Mouse (Mus musculus) bone marrow, adult 2 months (tissue): ENCODE measurements around the gene Fyb2. TPM values are rescaled to one million over a fixed set of nuclear protein-coding genes. Genes with fewer than 3 reads are reported as not detected.
A peak's percentile ranks its signal among the peaks of the same experiment; 100 is the strongest.

ENCODE experiments used
- H3K27ac ChIP-seq: fragments of 200-500 bp; 2 replicates; pipeline ENCODE4 v1.5.1; 2012; ENCODE audit warnings: low read depth, mild to moderate bottlenecking, control low read depth, inconsistent platforms, low read length; ENCODE audit not compliant: control insufficient read depth, poor library complexity, insufficient read depth
- H3K4me1 ChIP-seq: fragments of 200-500 bp; 2 replicates; pipeline ENCODE4 v1.6.1; 2011; ENCODE audit warnings: low read length; ENCODE audit not compliant: control insufficient read depth, insufficient read depth
- H3K4me3 ChIP-seq: fragments of 200-500 bp; replicated peaks from 2 replicates; pipeline ENCODE3; 2011; ENCODE audit warnings: mild to moderate bottlenecking, low read depth, low read length, control low read depth; ENCODE audit not compliant: control insufficient read depth
- CTCF ChIP-seq: fragments of 200-500 bp; IDR thresholded peaks from 2 replicates; pipeline ENCODE4 v1.5.1; 2011; ENCODE audit warnings: low read length, control low read depth; ENCODE audit not compliant: control insufficient read depth, insufficient read depth
- POLR2A ChIP-seq: fragments of 200-500 bp; IDR thresholded peaks from 2 replicates; pipeline ENCODE4 v1.6.1; 2011; ENCODE audit warnings: low read depth, mild to moderate bottlenecking, control low read depth, low read length, borderline replicate concordance; ENCODE audit not compliant: control insufficient read depth
- WGBS: fragments of 180-500 bp; shearing (Covaris S2); methylation state at CpG from one replicate; pipeline ENCODE4 v1.1.7; 2018; 5-methylcytosine and 5-hydroxymethylcytosine counted together
- polyA plus RNA-seq: library from polyadenylated mRNA; stranded (reverse); fragments of >200 nt; gene quantifications from 2 replicates; pipeline ENCODE4 v1.2.4, GENCODE M21; 2011; ENCODE audit warnings: low replicate concordance; ENCODE audit not compliant: missing spikeins, insufficient read depth, insufficient read length

Fyb2 gene
- polyA plus RNA-seq, 1 experiment = not detected

DNA sequence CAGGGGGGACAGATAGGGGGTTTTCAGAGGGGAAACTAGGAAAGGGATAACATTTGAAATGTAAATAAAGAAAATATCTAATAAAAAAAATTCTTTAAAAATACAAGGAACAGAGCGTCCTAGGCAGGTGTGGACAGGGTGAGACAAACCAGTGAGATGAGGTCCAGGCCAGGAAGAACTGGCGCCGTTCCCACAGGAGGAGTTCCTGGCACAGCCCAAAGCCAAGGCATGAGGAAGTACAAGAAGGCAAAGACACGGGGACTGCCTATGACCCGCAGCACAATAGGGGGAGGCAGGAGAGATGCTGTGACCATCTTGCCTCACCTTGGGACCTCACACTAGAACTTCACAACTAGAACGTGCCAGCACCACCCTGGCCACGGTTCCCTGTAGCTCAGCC lies 21.5 kb upstream of the Fyb2 start:
- TF ChIP-seq POLR2A (no peak), CTCF (no peak)
- WGBS = 55% methylated on average over 7 of the region's 7 CpGs
- H3K27ac ChIP-seq = no peak overlapping the region
- no peak overlapping the region for H3K4me3 ChIP-seq
- no peaks in the 10 kb centered on the region for H3K4me1 ChIP-seq

DNA sequence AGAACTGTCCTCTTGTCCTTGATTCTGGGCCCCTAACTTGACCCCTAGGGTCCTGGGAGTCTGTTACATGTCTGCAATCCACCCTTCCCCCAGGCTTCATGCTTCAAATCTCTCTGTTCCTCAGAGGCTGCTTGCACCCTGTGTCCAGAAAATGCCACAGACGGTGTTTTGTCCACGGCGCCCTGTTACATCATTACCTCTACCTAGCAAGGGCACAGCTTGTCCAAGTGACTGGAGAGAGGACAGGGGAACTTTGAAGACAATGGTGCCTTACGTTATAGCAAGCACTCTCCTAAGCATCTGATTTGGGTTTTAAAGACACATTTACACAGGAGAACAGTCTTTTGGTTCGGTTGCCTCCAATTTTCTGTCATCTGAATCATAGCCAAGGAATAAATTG lies 19.7 kb upstream of the Fyb2 start:
- Histone ChIP-seq H3K27ac (no peak overlapping the region), H3K4me1 (no peaks in the 10 kb centered on the region), H3K4me3 (no peak overlapping the region)
- WGBS = 72% methylated on average over 5 of the region's 5 CpGs
- TF ChIP-seq CTCF (no peak), POLR2A (no peak)

DNA sequence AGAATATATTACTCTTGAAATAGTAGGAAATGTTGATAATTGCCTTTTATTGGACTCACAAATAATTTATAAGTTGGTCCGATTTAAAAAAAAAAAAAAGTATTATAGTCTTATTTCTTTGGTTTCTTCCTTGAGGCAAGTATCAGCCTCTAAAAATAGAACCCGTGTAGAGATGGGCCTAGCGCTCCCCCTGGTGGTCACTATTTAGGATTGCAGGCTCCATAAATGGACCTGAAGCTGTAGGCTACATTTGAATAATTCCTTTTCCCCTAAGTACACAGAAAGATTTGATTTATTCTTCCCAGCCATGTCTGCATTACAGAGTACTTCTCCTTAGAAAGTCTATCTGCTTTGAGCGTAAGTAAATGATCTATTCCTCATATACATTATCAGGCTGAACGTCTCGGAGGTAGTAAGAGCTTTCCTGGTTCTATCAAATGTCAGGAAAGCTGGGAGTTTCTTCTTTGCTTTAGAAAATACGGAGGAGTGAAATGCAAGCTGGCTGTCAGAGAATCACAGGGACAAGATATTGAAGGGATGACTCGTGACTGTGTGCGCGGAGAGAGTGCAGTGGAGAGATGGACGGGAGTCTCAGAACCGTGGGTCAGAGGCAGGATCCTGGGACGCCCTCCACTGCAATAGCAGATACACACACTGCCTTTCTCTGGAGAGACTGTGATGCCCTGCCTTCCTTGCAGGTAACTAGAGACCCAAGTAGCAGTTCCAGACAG lies 19.1 kb upstream of the Fyb2 start:
- no peaks in the 10 kb centered on the region for H3K4me1 ChIP-seq
- WGBS = 55% methylated on average over 13 of the region's 13 CpGs
- TF ChIP-seq CTCF (peak; percentile 56), POLR2A (no peak)
- H3K4me3 ChIP-seq = no peak overlapping the region
- H3K27ac ChIP-seq = no peak overlapping the region

DNA sequence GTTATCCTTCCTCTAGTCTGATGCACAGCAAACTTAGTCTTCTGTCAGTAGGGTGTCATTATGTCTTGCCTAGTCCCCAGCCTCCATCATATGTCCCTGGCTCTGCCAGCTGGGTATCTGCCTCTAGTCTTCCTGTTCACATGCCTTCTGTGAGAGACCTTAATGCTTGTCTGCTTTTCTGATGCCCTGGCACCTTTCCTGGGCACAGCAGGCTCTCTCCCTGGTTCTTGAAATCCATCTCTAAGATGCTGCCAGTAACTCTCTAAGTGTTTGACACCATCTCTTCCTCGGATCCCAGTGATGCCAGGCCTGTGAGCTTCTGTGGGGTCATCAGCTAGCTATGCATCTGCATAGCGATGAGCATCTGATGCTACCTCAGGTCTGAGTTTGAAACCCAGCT lies 10.4 kb upstream of the Fyb2 start:
- TF ChIP-seq POLR2A (no peak), CTCF (no peak)
- WGBS = 70% methylated on average over 2 of the region's 2 CpGs

DNA sequence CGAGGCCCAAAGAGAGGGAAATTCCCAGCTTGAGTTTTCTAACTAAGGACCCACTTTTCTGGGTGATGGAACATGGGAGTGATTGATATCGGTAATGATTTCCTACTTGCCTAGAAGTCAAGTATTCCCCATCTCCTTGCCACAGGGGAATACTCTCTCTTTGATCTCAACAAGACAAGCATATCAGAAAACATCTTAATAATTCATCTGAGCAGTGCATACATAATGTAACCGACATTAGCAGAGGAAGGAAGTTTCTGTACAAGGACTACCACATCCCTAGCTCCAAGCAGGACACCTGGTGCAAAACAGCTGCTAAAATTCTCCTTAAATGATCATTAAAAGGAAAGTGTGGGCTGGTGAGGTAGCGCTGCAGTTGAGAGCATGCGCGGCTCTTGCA lies 8.2 kb upstream of the Fyb2 start:
- WGBS = 83% methylated on average over 6 of the region's 6 CpGs
- H3K27ac ChIP-seq = no peak overlapping the region
- TF ChIP-seq POLR2A (no peak), CTCF (no peak)
- H3K4me1 ChIP-seq = no peaks in the 10 kb centered on the region
- H3K4me3 ChIP-seq = no peak overlapping the region

More for the DNA sequence above, 10.4 kb upstream of the Fyb2 start:
- Histone ChIP-seq H3K4me1 (no peaks in the 10 kb centered on the region), H3K27ac (no peak overlapping the region), H3K4me3 (no peak overlapping the region)

DNA sequence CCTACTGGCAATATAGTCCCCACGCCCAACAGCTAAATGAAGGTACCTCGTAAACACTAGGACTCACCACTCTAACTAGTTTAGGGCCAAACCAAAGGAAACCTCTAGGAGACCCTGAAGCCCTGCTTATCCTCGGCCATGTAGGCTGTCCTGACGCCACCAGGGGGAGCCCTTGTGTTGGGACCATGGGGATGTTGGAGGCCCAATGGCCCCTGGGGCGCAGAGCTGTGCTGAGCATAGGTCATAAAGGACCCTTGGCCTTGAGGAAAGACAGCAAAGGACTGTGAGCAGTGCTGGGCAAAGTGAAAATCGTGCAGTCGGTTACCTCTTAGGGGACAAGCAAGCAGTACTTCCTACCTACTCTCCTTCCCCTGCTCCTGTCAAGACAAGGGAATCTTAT lies 1.6 kb upstream of the Fyb2 start:
- no peak for TF ChIP-seq POLR2A
- TF ChIP-seq CTCF = peak; percentile 68
- no peak overlapping the region for H3K4me3 ChIP-seq
- WGBS = 32% methylated on average over 7 of the region's 7 CpGs
- H3K27ac ChIP-seq = no peak overlapping the region
- no peaks in the 10 kb centered on the region for H3K4me1 ChIP-seq

DNA sequence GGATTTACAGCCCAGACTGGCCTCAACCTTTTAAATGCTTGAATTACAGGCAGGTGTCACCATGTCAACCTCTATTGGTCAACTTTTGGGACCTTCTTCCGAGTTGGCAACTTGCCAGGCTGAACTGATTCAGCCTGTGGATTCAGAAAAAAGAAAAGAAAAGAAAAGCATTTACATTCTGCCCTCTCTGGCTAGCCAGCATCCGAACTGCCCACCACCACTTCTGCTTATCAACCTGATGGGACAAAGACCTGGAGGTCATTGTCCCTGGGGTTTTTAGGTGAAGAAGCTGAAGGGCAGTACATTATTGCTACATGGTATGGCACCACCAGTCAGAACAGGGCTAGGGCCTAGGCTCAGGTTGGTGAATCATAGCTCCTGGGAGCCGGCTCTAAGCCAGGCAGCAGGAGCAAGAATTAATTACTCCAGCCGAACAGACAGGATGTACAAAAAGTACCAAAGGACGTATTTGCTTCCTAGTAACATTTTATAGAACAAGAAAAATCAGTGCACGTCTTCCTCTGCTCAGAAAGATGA lies 1.5 kb downstream of the Fyb2 start:
- Histone ChIP-seq H3K27ac (no peak overlapping the region), H3K4me1 (no peaks in the 10 kb centered on the region), H3K4me3 (no peak overlapping the region)
- no peak for TF ChIP-seq CTCF
- TF ChIP-seq POLR2A = no peak
- WGBS = 58% methylated on average over 6 of the region's 6 CpGs

DNA sequence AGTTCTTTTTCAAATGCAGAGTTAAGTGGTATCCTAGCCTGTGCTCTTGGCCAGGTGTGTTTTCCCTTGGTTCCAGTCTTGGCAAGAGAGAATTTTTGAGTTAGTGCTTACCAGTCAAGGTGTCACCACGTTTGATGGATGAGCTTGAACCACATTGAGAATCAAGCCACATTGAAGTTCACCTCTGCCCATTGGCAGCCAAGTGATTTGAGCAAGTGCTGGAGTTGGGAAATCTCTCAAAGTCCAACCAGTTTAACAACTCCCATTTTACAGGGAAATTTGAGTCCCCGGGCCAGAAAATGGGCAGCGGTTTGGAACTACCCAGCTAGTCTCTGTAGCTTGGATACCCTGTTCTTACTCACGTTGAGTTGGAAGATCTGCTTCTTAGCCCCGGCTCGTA lies 4.8 kb downstream of the Fyb2 start:
- no peak overlapping the region for H3K4me3 ChIP-seq
- no peaks in the 10 kb centered on the region for H3K4me1 ChIP-seq
- H3K27ac ChIP-seq = no peak overlapping the region
- WGBS = 75% methylated on average over 6 of the region's 6 CpGs
- TF ChIP-seq CTCF (no peak), POLR2A (no peak)

DNA sequence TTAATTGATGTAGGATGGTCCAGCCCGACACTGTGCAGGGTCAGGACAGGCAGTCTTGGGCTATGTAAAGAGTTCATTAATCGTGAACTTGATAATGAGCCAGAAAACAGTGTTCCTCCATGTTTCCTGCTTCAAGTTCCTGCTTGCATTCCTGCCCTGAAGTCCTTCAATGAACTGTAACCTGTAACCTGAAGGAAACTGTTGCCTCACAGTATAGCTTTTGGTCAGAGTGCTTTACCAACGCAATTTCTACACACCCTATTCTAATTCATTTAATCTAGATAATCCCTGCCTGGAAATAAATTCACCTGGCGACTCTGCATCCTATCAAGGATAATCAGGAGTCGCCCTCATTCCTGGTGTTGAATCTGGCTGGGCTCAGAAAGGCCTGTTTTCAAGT lies 12.1 kb downstream of the Fyb2 start:
- TF ChIP-seq POLR2A (no peak), CTCF (no peak)
- no peaks in the 10 kb centered on the region for H3K4me1 ChIP-seq
- no peak overlapping the region for H3K4me3 ChIP-seq
- WGBS = 66% methylated on average over 5 of the region's 5 CpGs
- no peak overlapping the region for H3K27ac ChIP-seq
